Mouse (Mus musculus): Measurements from ENCODE around the gene Igfbp7.

DNA sequence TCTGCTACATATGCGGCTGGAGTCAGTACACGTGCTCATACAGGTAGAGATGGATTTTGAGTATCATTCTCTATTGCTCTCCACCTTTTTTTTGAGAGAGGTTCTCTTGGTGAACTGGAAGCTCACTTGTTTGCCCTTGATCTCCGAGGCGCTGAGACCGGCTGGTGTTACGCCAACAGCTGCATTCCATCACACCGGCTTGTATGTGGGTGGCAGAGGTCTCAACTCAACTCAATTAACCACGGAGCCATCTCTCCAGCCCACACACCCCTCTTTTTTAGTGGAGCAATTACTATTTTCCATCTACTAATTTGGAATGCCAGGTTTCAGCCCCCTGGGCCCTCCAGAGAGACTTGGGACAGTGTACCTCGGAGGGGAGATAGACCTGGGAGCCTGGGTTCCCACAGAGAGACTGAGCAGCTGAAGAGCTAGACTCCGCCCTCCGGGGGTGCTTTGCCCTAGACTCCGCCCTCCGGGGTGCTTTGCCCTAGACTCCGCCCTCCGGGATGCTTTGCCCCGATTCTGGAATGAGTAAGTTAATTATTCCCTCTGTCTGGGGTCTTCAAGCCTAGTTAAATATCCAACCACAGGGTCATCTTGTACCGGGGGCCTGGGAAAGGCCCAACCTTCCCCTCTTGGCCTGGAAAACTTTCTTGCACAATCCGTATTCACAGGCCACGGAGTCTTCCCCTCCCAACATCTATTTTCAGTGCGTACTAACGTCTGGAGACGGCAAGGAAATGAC, 50.3 kb downstream of the Igfbp7 start:
- TF ChIP-seq CTCF (IDR thresholded peaks at IDR 0.05; ENCODE audit: insufficient read depth, low read length) (no peak), POLR2A (IDR thresholded peaks at IDR 0.05; ENCODE audit: borderline replicate concordance, extremely low read depth, low read depth, low read length) (peak; percentile 43; the same call in 1 of the 2 replicates)

All from lung, adult 2 months (tissue).